Mouse (Mus musculus) myocyte (in vitro differentiated cells): Measurements from ENCODE around the gene Stard10. TPM values are rescaled to one million over a fixed set of nuclear protein-coding genes. Genes with fewer than 3 reads are reported as not detected.
A peak's percentile ranks its signal among the peaks of the same experiment; 100 is the strongest.

Experiments used
- H3K27me3 ChIP-seq: one replicate; pipeline ENCODE4 v1.6.1; 2011; ENCODE audit not compliant: control insufficient read depth, insufficient read depth, insufficient read length
- H3K36me3 ChIP-seq: one replicate; pipeline ENCODE4 v1.6.1; 2011; ENCODE audit not compliant: control insufficient read depth, insufficient read depth
- H3K4me2 ChIP-seq: one replicate; pipeline ENCODE4 v1.6.1; 2011; ENCODE audit warnings: low read depth, control low read depth
- H3K4me3 ChIP-seq: one replicate; pipeline ENCODE4 v1.5.1; 2011; ENCODE audit warnings: mild to moderate bottlenecking, control low read depth, moderate library complexity
- H3K79me2 ChIP-seq: one replicate; pipeline ENCODE4 v1.6.1; 2011; ENCODE audit not compliant: control insufficient read depth, insufficient read depth
- H3ac ChIP-seq: one replicate; pipeline ENCODE4 v1.6.1; 2011; ENCODE audit not compliant: control insufficient read depth, insufficient read length
- CEBPB ChIP-seq: IDR thresholded peaks from 2 replicates; pipeline ENCODE4 v1.6.1; 2011; ENCODE audit warnings: mild to moderate bottlenecking, moderate library complexity; ENCODE audit not compliant: poor library complexity, insufficient read depth, severe bottlenecking
- E2F4 ChIP-seq: IDR thresholded peaks from one replicate; pipeline ENCODE4 v1.6.1; 2011; ENCODE audit warnings: mild to moderate bottlenecking, control low read depth, moderate library complexity; ENCODE audit not compliant: insufficient read depth
- MAX ChIP-seq: IDR thresholded peaks from one replicate; pipeline ENCODE4 v1.6.1; 2011; ENCODE audit warnings: low read depth, mild to moderate bottlenecking, control low read depth
- MYOD1 ChIP-seq, 3 experiments: IDR thresholded peaks; one replicate each; pipeline ENCODE4 v1.6.1; 2011; ENCODE audit warnings: control low read depth in 2 of 3, low read depth in 2 of 3, mild to moderate bottlenecking in 2 of 3, moderate library complexity in 1 of 3; ENCODE audit not compliant: insufficient read length in 2 of 3, control insufficient read depth in 1 of 3
- MYOG ChIP-seq, 3 experiments: IDR thresholded peaks; one replicate each; pipeline ENCODE4 v1.6.1; 2011; ENCODE audit warnings: control low read depth in 2 of 3, low read depth in 2 of 3, mild to moderate bottlenecking in 2 of 3; ENCODE audit not compliant: insufficient read length in 2 of 3, control insufficient read depth in 1 of 3, insufficient read depth in 1 of 3
- POLR2A ChIP-seq: IDR thresholded peaks from one replicate; pipeline ENCODE4 v1.6.1; 2011; ENCODE audit warnings: low read depth, mild to moderate bottlenecking, control low read depth, moderate library complexity; ENCODE audit not compliant: insufficient read length
- POLR2AphosphoS2 ChIP-seq: IDR thresholded peaks from one replicate; pipeline ENCODE4 v1.6.1; 2011; ENCODE audit warnings: low read depth, control low read depth; ENCODE audit not compliant: insufficient read length
- REST ChIP-seq: IDR thresholded peaks from one replicate; pipeline ENCODE4 v1.6.1; 2011; ENCODE audit warnings: mild to moderate bottlenecking, control low read depth, moderate library complexity; ENCODE audit not compliant: insufficient read depth, insufficient read length
- SRF ChIP-seq: IDR thresholded peaks from one replicate; pipeline ENCODE4 v1.6.1; 2011; ENCODE audit warnings: low read depth; ENCODE audit not compliant: control insufficient read depth, insufficient read length
- TCF12 ChIP-seq: IDR thresholded peaks from one replicate; pipeline ENCODE4 v1.6.1; 2011; ENCODE audit warnings: mild to moderate bottlenecking, control low read depth; ENCODE audit not compliant: poor library complexity, insufficient read depth, severe bottlenecking
- TCF3 ChIP-seq: IDR thresholded peaks from one replicate; pipeline ENCODE4 v1.6.1; 2011; ENCODE audit warnings: low read depth, control low read depth; ENCODE audit not compliant: insufficient read length
- USF1 ChIP-seq: IDR thresholded peaks from one replicate; pipeline ENCODE4 v1.6.1; 2011; ENCODE audit warnings: low read depth, mild to moderate bottlenecking, control low read depth, moderate library complexity
- polyA plus RNA-seq: library from polyadenylated mRNA; unstranded; fragments of >200 nt; fragmentation: generic; extraction: Trizol; gene quantifications from one replicate; pipeline ENCODE4 v1.2.1, GENCODE M21; 2012; ENCODE audit warnings: missing spikeins

The Stard10 gene
- polyA plus RNA-seq, 1 experiment: 39.6 TPM

GRCm38 (mm10) chr7:101315699-101316098 lies 1.2 kb upstream of the Stard10 start:
- Histone ChIP-seq H3K27me3 (no peaks in the 10 kb centered on the region), H3K4me3 (no peak overlapping the region), H3ac (no peak overlapping the region), H3K36me3 (no peaks in the 10 kb centered on the region), H3K4me2 (peak overlapping the region; percentile 6), H3K79me2 (no peaks in the 10 kb centered on the region)
- TF ChIP-seq MYOD1 (IDR thresholded peaks at IDR 0.05; ENCODE audit: control insufficient read depth in 1 of 3, insufficient read length in 2 of 3, low read depth in 2 of 3): no peak
- TF ChIP-seq TCF12: no peak
- no peak for TF ChIP-seq E2F4
- TF ChIP-seq POLR2AphosphoS2: no peak
- no peak for TF ChIP-seq REST
- no peak for TF ChIP-seq POLR2A
- no peak for TF ChIP-seq USF1
- no peak for TF ChIP-seq MAX
- no peak for TF ChIP-seq MYOG (IDR thresholded peaks at IDR 0.05; ENCODE audit: control insufficient read depth in 1 of 3, insufficient read depth in 1 of 3, insufficient read length in 2 of 3, low read depth in 2 of 3)
- no peak for TF ChIP-seq SRF
- TF ChIP-seq TCF3: no peak
- TF ChIP-seq CEBPB: no peak

- Histone ChIP-seq H3K4me2 (no peak overlapping the region), H3K79me2 (no peaks in the 10 kb centered on the region), H3K4me3 (no peak overlapping the region), H3K27me3 (no peaks in the 10 kb centered on the region), H3K36me3 (no peaks in the 10 kb centered on the region), H3ac (no peak overlapping the region)
- TF ChIP-seq TCF3 (no peak), REST (no peak), MYOD1 (IDR thresholded peaks at IDR 0.05; ENCODE audit: control insufficient read depth in 1 of 3, insufficient read length in 2 of 3, low read depth in 2 of 3) (no peak), POLR2AphosphoS2 (no peak), POLR2A (no peak), USF1 (no peak)
These were observed 290 bp upstream of the Stard10 start for GRCm38 (mm10) chr7:101316591-101317001.

GRCm38 (mm10) chr7:101318848-101319247 lies 2.0 kb downstream of the Stard10 start:
- no peak for TF ChIP-seq SRF
- TF ChIP-seq TCF12: no peak
- TF ChIP-seq TCF3: no peak
- TF ChIP-seq USF1: no peak
- TF ChIP-seq POLR2A: no peak
- no peak for TF ChIP-seq MYOD1 (IDR thresholded peaks at IDR 0.05; ENCODE audit: control insufficient read depth in 1 of 3, insufficient read length in 2 of 3, low read depth in 2 of 3)
- TF ChIP-seq POLR2AphosphoS2: no peak
- TF ChIP-seq MYOG (IDR thresholded peaks at IDR 0.05; ENCODE audit: control insufficient read depth in 1 of 3, insufficient read depth in 1 of 3, insufficient read length in 2 of 3, low read depth in 2 of 3): no peak
- TF ChIP-seq CEBPB: no peak
- TF ChIP-seq E2F4: no peak
- no peak for TF ChIP-seq REST
- TF ChIP-seq MAX: no peak
- Histone ChIP-seq H3K4me3 (no peak overlapping the region), H3K79me2 (no peaks in the 10 kb centered on the region), H3K36me3 (no peaks in the 10 kb centered on the region), H3K4me2 (no peak overlapping the region), H3K27me3 (no peaks in the 10 kb centered on the region), H3ac (no peak overlapping the region)

GRCm38 (mm10) chr7:101319796-101320195 lies 2.9 kb downstream of the Stard10 start:
- Histone ChIP-seq H3K36me3 (no peaks in the 10 kb centered on the region), H3K79me2 (no peaks in the 10 kb centered on the region), H3K27me3 (no peaks in the 10 kb centered on the region), H3ac (no peak overlapping the region), H3K4me2 (no peak overlapping the region), H3K4me3 (no peak overlapping the region)
- TF ChIP-seq REST (no peak), E2F4 (no peak)

DNA sequence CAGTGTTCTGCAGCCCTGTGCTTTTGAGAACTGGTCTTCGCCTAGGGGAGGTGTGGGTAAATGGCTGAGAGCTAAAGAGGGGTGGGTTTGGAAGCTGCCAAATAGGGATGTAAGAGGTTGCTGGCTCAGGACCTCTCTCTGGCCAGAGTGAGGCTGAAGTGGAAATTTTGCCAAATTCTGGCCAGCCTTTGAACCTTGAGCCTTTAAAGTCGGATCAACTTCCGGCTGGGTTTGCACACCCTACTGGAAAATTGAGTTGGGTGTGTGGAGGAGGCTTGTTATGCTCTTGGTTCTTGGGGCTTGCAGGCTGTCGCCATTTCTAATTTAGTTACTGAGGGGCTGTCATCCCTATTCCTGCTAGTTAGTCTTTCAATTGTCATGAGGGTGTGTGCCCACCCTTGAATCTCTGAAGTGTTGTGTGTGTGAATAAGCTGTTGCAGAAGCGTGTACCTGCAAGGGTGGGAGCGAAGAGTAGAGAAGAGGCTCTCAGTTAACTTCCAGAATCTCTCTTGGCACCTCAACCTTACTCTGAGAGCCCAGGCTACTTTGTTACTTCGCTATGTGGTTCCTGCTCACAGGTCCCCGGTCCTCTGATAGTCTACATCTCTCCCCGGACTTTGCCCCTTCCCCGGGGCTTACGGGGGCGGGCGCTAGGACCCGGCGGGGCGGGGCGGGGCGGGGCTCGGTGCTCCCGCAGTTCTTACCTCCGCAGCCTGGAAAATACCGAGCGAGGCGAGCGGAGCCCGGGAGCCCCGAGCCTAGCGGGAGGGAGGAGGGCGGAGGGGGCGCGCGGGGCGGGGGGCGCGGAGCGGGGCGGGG lies 3.7 kb downstream of the Stard10 start:
- peak overlapping the region; percentile 13 for H3K4me3 ChIP-seq
- peak overlapping the region; percentile 11 for H3ac ChIP-seq
- no peaks in the 10 kb centered on the region for H3K79me2 ChIP-seq
- peak overlapping the region; percentile 65 for H3K4me2 ChIP-seq
- TF ChIP-seq E2F4 (no peak), CEBPB (no peak), MYOD1 (IDR thresholded peaks at IDR 0.05; ENCODE audit: control insufficient read depth in 1 of 3, insufficient read length in 2 of 3, low read depth in 2 of 3) (no peak), SRF (no peak), MAX (no peak), POLR2A (no peak), POLR2AphosphoS2 (no peak), REST (no peak), MYOG (IDR thresholded peaks at IDR 0.05; ENCODE audit: control insufficient read depth in 1 of 3, insufficient read depth in 1 of 3, insufficient read length in 2 of 3, low read depth in 2 of 3) (no peak), TCF3 (no peak), USF1 (no peak), TCF12 (no peak)
- H3K36me3 ChIP-seq: no peaks in the 10 kb centered on the region
- no peaks in the 10 kb centered on the region for H3K27me3 ChIP-seq
